Mouse (Mus musculus) skeletal muscle tissue, adult 2 months (tissue): ENCODE results near the gene Uba7.

ENCODE experiments used
- DNase-seq: peaks from one replicate; pipeline ENCODE4 v3.0.0-alpha.2; 2012; ENCODE audit warnings: low read depth, low spot score

Gene Uba7

GRCm38 (mm10) chr9:107961881-107962280 is 13.4 kb upstream of the Uba7 start:
- DNase-seq = no peak

- no peak for DNase-seq
Observed at GRCm38 (mm10) chr9:107962916-107963315, 12.4 kb upstream of the Uba7 start.

- DNase-seq = peak; percentile 85
Observed at GRCm38 (mm10) chr9:107963700-107964099, 11.6 kb upstream of the Uba7 start.

GRCm38 (mm10) chr9:107964681-107965080 is 10.6 kb upstream of the Uba7 start:
- no peak for DNase-seq

- no peak for DNase-seq
Observed at GRCm38 (mm10) chr9:107966676-107967075, 8.6 kb upstream of the Uba7 start.

- no peak for DNase-seq
Observed at GRCm38 (mm10) chr9:107967437-107967836, 7.9 kb upstream of the Uba7 start.

GRCm38 (mm10) chr9:107968531-107968930 is 6.8 kb upstream of the Uba7 start:
- DNase-seq = no peak

GRCm38 (mm10) chr9:107970311-107970710 is 5.0 kb upstream of the Uba7 start:
- no peak for DNase-seq

- DNase-seq = peak; percentile 66
Observed at GRCm38 (mm10) chr9:107971690-107972541, 3.4 kb upstream of the Uba7 start.

- DNase-seq = no peak
Observed at GRCm38 (mm10) chr9:107974491-107975171, 674 bp upstream of the Uba7 start.

GRCm38 (mm10) chr9:107978815-107979214 is 3.5 kb downstream of the Uba7 start:
- DNase-seq = no peak

- no peak for DNase-seq
Observed at GRCm38 (mm10) chr9:107981684-107982605, 6.6 kb downstream of the Uba7 start.

GRCm38 (mm10) chr9:107982681-107983346 is 7.5 kb downstream of the Uba7 start, which contains the start of gene Gm20661:
TSS of gene Gm20661 (plus strand) at chr9:107983058.
- peak; percentile 77 for DNase-seq

- DNase-seq = peak; percentile 79
Observed at GRCm38 (mm10) chr9:107983421-107983890, 8.2 kb downstream of the Uba7 start.

- DNase-seq = no peak
Observed at GRCm38 (mm10) chr9:107984052-107984753, 8.9 kb downstream of the Uba7 start.

- DNase-seq = no peak
Observed at GRCm38 (mm10) chr9:107984754-107985055, 9.4 kb downstream of the Uba7 start.

- peak; percentile 75 for DNase-seq
Observed at GRCm38 (mm10) chr9:107985131-107986119, 10.1 kb downstream of the Uba7 start, which contains the start of gene Inka1. TSS of gene Inka1 (minus strand) at chr9:107985879.

- DNase-seq = peak; percentile 63
Observed at GRCm38 (mm10) chr9:107986376-107986775, 11.1 kb downstream of the Uba7 start.

GRCm38 (mm10) chr9:107987950-107988349 is 12.6 kb downstream of the Uba7 start:
- no peak for DNase-seq
